Mouse (Mus musculus) bone marrow, adult 2 months (tissue): ENCODE results near the gene Atp2b4. TPM values are rescaled to one million over a fixed set of nuclear protein-coding genes. Genes with fewer than 3 reads are reported as not detected.

Experiments
- H3K27ac ChIP-seq: fragments of 200-500 bp; 2 replicates; pipeline ENCODE4 v1.5.1; 2012; ENCODE audit warnings: low read depth, mild to moderate bottlenecking, control low read depth, inconsistent platforms, low read length; ENCODE audit not compliant: control insufficient read depth, poor library complexity, insufficient read depth
- H3K4me1 ChIP-seq: fragments of 200-500 bp; 2 replicates; pipeline ENCODE4 v1.6.1; 2011; ENCODE audit warnings: low read length; ENCODE audit not compliant: control insufficient read depth, insufficient read depth
- H3K4me3 ChIP-seq: fragments of 200-500 bp; replicated peaks from 2 replicates; pipeline ENCODE3; 2011; ENCODE audit warnings: mild to moderate bottlenecking, low read depth, low read length, control low read depth; ENCODE audit not compliant: control insufficient read depth
- CTCF ChIP-seq: fragments of 200-500 bp; IDR thresholded peaks from 2 replicates; pipeline ENCODE4 v1.5.1; 2011; ENCODE audit warnings: low read length, control low read depth; ENCODE audit not compliant: control insufficient read depth, insufficient read depth
- POLR2A ChIP-seq: fragments of 200-500 bp; IDR thresholded peaks from 2 replicates; pipeline ENCODE4 v1.6.1; 2011; ENCODE audit warnings: low read depth, mild to moderate bottlenecking, control low read depth, low read length, borderline replicate concordance; ENCODE audit not compliant: control insufficient read depth
- WGBS: fragments of 180-500 bp; shearing (Covaris S2); methylation state at CpG from one replicate; pipeline ENCODE4 v1.1.7; 2018; 5-methylcytosine and 5-hydroxymethylcytosine counted together
- polyA plus RNA-seq: library from polyadenylated mRNA; stranded (reverse); fragments of >200 nt; gene quantifications from 2 replicates; pipeline ENCODE4 v1.2.4, GENCODE M21; 2011; ENCODE audit warnings: low replicate concordance; ENCODE audit not compliant: missing spikeins, insufficient read depth, insufficient read length

Atp2b4 gene
- polyA plus RNA-seq, 1 experiment = 37.6 TPM

DNA sequence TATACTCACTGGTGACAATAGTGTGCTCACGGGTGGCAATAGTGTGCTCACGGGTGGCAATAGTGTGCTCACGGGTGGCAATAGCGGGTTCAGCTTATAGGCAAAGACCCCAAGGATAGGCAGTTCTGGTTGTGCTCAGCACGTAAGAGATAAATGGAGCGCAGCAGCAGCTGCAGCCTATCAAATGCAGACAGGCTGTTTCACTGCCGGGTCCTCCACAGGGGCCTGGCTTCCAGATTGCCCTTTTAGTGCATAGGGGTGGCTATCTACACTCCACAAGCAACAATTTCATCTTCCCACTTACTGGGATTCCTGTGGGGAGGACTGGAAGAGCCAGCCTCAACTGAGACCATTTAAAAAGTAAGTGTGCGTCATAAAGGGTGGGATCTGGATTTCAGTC is 7.2 kb upstream of the Atp2b4 start:
- 80% methylated on average over 8 of the region's 8 CpGs for WGBS
- Histone ChIP-seq H3K4me1 (no peaks in the 10 kb centered on the region; the same call in 1 of the 2 replicates), H3K4me3 (no peak overlapping the region), H3K27ac (no peak overlapping the region)
- TF ChIP-seq CTCF = no peak
- no peak for TF ChIP-seq POLR2A

DNA sequence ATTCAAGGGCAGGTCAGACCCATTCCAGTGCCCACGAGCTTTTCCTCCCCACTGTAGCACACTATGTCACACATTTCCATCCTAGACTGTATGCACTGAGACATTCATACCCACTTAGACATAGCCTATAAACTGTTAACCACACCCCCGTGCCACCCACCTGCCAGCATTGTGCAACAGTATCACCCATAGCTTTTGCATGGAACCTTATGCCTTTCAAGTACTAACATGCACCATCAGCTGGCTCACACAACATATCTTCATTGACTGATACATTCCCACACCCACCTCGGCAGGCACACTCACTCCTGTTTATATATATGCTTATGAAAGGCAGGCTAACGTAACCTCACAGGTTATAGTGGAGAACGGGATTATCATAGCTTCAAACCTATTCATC is 902 bp upstream of the Atp2b4 start:
- Histone ChIP-seq H3K4me3 (no peak overlapping the region), H3K27ac (no peak overlapping the region), H3K4me1 (peaks cover 5% of the 10 kb centered on the region; the same call in 1 of the 2 replicates)
- TF ChIP-seq POLR2A (no peak), CTCF (no peak)
- WGBS = 30% methylated on average over 5 of the region's 5 CpGs

DNA sequence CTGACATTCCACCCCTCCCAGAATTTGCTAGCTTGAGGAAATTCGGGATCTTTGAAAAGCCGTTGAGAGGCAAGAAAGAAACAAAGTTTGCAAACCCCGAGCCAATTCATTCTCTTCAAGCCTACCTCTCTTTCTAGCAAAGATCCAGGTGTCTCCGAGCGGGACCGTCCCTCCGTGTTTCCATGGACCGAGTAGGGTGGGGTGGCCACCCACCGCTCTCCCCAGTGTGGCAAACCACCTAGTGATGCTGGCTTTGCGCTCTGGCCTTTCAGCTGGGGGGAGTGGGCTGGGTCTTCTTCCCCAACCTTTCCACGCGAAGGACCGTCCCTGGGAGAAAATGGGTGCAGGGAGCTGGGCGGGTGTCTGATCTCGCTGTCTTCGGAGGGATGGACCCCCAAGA is 329 bp downstream of the Atp2b4 start:
- Histone ChIP-seq H3K4me3 (peak overlapping the region; percentile 95), H3K27ac (peak overlapping the region; percentile 78), H3K4me1 (peaks cover 5% of the 10 kb centered on the region; the same call in 1 of the 2 replicates)
- no peak for TF ChIP-seq POLR2A
- TF ChIP-seq CTCF = no peak
- WGBS = 1% methylated on average over 16 of the region's 16 CpGs

DNA sequence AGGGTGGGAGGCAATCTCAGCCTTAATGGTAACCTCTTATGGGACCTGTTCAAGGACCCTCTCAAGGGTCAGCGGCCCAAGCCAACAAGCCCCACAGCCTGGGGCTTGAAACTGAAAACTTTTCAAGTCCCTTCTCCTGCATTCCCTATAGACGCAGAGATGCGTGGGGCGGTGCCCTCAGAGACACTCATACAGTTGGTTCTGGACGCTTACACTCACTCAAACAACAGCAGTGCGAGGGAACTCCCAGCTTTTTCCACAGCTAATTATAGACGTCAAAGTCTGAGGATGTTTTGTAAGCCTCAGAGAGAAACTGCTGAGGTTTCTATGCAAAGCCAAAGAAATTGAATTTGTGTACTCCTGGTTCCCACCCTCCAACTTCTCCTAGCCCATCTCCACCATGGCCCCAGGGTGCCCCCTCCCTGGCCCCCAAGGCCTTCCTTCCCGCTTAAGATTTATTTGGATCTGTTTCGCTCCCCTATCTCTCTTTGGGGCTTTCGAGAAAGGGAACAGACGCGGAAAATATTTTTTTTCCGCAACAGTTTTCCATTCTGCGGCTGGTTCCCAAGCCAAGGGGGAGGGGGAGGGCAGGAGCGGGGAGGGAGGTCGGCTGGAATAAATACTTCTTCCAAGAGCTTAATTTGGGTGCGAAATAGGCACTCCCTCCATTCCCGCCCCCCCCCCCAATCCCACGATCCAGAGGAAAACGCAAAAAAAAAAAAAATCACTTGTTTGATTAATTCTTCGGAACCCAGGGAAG is 975 bp downstream of the Atp2b4 start:
- H3K4me3 ChIP-seq = peak overlapping the region; percentile 95
- TF ChIP-seq CTCF = no peak
- peak; percentile 27; the same call in 1 of the 2 replicates for TF ChIP-seq POLR2A
- H3K4me1 ChIP-seq = peaks cover 5% of the 10 kb centered on the region; the same call in 1 of the 2 replicates
- H3K27ac ChIP-seq = peak overlapping the region; percentile 84
- WGBS = 1% methylated on average over 21 of the region's 21 CpGs

DNA sequence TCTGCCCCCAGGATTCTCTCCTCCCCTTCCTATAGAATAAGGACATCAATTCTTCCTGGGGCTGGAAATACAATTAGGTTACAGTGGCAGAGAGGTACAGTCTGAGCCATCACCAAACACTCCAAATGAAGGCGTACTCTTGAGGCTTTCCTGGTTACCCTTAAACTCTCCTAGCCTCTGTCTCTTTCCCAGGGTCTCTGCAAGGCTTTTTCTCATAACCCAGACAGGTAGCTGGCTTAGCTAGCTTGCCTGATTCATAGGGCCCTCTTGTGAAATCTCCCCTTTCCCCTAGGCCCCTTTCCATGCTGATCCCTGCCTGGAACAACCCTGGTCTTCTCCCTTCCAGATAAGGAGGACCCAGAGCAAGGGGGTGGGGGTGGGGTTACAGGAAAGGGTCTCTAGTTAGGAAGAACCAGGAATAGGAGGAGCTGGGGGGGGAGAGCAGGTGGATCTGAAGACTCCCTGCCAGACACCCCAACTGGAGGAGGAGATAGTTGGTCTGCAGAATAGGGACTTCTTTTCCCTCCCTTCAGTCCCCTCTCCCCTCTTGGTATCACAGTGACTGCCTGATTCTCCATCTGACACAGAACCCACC is 1.9 kb downstream of the Atp2b4 start:
- Histone ChIP-seq H3K4me3 (peak overlapping the region; percentile 87), H3K4me1 (peaks cover 5% of the 10 kb centered on the region; the same call in 1 of the 2 replicates), H3K27ac (peak overlapping the region; percentile 84)
- TF ChIP-seq POLR2A (no peak), CTCF (no peak)
- 22% methylated on average over 1 of the region's 1 CpGs for WGBS

DNA sequence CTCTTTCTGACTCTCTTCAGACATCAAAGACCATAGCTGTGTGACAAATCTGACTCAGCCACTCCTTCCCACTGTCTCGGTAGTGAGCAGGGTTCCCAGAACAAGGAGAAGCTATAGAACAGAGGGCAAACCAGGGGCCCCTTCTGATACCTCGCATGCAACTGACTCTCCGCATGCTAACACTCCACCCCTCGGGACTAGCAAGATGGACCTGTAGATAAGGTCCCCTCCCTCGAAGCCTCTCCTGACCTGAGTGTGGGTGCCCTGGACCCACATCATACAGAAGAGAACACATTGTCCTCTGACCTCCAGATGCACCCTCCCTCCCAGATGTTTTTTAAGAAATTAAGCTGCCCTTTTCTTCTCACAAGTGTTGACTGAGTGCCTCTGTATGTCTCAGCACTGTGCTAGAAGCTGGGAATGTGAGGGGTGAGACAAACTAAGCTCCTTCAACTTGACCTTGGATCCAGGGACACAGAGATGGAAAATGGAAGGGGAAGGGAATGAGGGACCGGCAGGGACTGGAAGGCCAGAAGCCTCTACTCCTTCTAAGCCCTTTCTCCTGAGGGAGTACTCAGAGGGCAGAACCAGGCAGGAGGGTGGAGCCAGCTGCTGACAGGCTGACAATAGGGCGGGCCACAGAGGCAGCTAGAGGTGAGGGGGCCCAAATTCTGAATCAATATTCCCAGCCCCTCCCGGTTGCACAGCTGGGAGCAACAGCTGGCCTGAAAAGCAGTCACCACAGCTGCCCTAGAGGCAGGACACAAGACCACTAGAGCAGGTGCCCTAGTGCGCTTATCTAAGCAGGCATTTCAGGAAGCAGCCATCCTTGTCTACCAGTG is 2.6 kb downstream of the Atp2b4 start:
- WGBS = 14% methylated on average over 9 of the region's 9 CpGs
- peak overlapping the region; percentile 62 for H3K27ac ChIP-seq
- peaks cover 5% of the 10 kb centered on the region; the same call in 1 of the 2 replicates for H3K4me1 ChIP-seq
- H3K4me3 ChIP-seq = peak overlapping the region; percentile 87
- TF ChIP-seq CTCF = no peak
- no peak for TF ChIP-seq POLR2A

DNA sequence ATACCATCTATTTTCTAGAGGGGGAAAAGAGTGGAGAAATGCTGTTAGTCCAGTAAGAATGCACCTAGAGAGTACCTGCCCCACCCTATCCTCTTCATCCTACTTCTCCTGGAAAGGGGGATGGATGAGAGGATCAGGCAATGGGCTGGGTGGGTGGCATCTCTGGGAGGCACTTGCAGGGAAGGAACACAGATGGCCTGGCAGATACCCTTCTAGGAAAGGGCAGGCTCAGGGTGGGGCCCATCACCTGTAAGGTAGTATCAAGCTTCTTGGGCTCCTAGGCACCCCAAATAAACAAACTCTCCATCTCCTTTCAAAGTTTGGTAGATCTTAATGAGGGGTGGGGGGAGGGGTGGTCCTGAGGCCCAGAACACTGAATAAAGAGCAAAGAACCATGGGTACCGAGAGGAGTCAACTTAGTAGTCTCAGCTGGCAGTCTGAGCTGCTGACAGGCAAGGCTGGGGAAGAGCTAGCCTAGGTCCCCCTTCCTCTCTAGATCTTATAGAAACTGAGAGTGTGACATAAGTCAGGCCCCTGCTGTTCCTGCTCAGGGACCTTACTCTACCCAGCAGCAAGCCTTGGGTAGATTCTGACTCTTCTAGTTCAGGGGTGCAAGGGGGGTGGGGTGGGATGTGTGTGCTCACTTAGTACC is 3.4 kb downstream of the Atp2b4 start:
- 52% methylated on average over 1 of the region's 1 CpGs for WGBS
- peaks cover 5% of the 10 kb centered on the region; the same call in 1 of the 2 replicates for H3K4me1 ChIP-seq
- H3K27ac ChIP-seq = peak overlapping the region; percentile 62
- peak overlapping the region; percentile 87 for H3K4me3 ChIP-seq
- no peak for TF ChIP-seq CTCF
- TF ChIP-seq POLR2A = no peak

DNA sequence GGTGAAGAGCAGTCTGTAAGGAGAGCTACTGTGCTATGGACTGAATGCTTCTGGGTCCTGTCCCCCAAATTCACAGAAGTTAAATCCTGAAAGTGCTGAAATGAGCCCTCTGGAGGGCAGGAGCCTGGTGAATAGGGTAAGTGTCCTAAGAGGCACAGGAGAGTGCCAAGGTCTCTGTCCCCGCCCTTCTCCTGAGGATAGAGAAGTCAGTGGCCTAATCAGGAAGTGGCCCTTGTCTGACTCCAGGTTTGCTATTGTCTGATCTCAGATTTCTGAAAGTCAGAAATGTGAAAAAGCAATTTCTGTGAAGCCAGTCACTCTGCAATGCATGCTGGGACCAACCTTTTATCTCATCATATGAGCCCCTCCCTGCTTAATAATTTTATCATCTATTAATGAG is 7.2 kb downstream of the Atp2b4 start:
- Histone ChIP-seq H3K27ac (no peak overlapping the region), H3K4me1 (no peaks in the 10 kb centered on the region), H3K4me3 (no peak overlapping the region)
- 3% methylated on average over 1 of the region's 1 CpGs for WGBS
- no peak for TF ChIP-seq POLR2A
